Mouse (Mus musculus): ENCODE measurements around the gene Rtn4rl1.

- TF ChIP-seq CTCF (IDR thresholded peaks at IDR 0.05; ENCODE audit: borderline replicate concordance, insufficient read depth, low read depth, low read length) (no peak), POLR2A (IDR thresholded peaks at IDR 0.05; ENCODE audit: borderline replicate concordance, insufficient read depth, low read length) (no peak)
These were observed 70.4 kb downstream of the Rtn4rl1 start for GRCm38 (mm10) chr11:75263964-75264312.

All from cerebellum, adult 2 months (tissue).